Mouse (Mus musculus) liver, adult (tissue): ENCODE results near the gene Dab1.

ENCODE experiments used
- GATA4 ChIP-seq: IDR thresholded peaks from 2 replicates; pipeline ENCODE4 v1.6.1; 2014; ENCODE audit warnings: mild to moderate bottlenecking, low read length; ENCODE audit not compliant: insufficient replicate concordance

Dab1 gene

DNA sequence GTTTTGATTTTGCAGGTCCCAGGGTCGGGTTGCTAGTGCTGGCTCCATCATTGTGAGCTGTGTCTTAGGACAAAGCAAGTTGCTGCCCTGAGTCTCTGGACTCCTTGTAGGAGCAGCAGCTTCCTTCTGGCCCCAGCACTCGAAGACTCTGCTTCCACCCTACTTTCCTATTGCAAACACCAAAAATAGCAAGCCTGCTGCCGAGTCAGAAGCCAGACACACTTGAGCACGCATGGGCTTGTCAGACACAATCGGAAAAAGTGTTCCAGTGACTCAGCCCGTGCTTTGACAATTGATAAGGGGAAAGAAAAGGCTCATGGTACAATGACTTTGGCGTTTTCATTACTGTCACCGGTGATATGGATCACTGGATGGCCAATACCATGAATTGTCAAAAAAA lies 1110.0 kb downstream of the Dab1 start:
- TF ChIP-seq GATA4, result no peak

DNA sequence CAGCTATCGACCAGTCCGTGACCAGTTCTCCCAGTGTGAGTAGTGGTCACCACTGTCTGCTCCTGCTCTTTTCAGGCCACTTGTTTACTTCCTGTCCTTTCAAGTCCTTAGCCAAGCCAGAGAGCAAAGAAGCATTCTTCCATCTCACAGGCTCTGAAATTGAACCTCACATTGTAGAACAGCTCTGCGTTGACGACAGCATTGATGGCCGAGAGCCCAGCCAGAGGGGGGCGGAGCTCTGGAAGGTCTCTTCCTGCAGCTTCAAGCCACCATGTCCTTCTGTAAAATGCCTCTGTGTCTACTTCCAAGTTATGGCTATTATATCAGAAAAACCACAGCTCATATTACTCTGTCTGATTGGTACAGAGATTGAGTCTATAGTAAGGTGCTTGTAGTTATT lies 1127.3 kb downstream of the Dab1 start:
- no peak for TF ChIP-seq GATA4

GRCm38 (mm10) chr4:104754090-104754489 lies 1134.9 kb downstream of the Dab1 start:
- no peak for TF ChIP-seq GATA4

DNA sequence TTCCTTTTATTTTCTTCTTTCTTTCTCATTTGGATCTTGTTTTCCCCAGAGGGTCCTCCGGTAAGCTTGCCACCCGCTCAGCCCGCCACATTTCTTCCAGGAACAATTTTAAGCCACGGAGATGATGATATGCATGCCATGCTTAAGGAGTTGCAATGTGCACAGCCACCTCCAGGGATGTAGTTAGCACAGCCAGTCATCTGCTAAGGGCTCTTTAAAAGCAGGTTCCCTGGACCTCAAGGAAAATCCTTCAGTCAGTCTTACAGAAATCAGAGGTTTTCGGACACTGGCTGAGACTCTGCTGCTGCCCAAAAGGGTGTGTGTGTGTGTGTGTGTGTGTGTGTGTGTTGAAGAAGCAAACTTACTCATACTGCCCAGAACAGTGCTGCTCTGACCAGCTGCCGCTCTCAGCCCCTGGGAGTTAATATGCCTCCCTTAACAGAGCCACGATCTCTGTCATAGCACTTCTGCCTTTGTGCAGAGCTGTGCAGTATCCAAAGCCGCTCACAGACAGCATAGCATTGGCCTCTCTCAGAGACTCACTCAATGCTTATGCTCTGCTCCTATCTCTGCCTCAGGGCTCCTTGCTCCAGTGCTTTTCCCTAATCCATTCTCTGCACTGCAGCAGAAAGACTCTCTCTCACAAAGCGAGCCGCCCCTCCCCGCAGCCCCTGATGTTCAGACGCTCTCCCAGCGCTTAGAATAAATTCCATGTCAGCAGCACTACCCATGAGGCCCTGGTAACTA lies 1141.9 kb downstream of the Dab1 start:
- no peak for TF ChIP-seq GATA4

DNA sequence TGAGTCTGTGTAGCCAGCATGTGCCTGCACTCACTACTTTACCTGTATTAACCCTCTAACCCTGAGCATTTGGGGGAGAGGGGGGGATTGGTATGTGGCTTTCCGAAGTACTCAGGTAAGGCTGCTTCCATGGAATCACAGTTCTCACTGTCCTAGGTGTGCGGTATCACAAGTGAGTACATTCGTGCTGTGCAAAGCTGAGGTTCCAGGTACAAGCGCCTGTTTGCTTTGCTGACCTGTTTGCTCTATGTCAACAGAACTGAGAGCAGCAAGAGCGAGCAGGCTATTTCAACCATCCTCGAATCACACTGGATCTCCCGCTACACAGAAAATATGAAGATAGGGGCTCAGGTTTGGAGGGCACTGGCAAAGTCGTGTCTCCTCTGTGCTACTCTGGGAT lies 1146.9 kb downstream of the Dab1 start, which contains the start of gene C8b:
TSS of gene C8b (plus strand) at position 253 of the 400 bp plus-strand sequence.
- TF ChIP-seq GATA4, result no peak

- TF ChIP-seq GATA4, result no peak
Measured at GRCm38 (mm10) chr4:104768190-104768589, 1149.0 kb downstream of the Dab1 start.

GRCm38 (mm10) chr4:104769602-104770001 lies 1150.4 kb downstream of the Dab1 start:
- no peak for TF ChIP-seq GATA4

DNA sequence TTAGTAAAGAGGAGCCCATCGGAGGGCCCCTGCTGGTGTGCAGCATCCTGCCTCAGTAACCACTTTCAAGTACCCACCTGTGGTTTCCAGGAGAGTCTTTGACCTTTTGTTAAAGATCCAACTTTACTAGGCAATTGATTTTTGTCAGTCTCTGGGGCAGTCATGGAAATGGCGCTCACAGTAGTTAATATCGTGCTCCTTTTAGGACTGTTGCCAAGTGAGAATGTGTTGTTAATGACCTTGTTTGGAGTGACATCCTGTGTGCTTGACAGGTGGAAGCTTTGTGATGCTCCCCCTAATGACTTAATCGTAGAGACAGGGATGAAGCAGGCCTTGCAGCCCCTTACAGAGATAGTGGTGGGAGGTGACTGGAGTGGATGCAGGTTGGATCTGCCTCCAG lies 1151.2 kb downstream of the Dab1 start:
- TF ChIP-seq GATA4, result no peak

- no peak for TF ChIP-seq GATA4
Measured at GRCm38 (mm10) chr4:104775601-104776000, 1156.4 kb downstream of the Dab1 start.

- TF ChIP-seq GATA4, result no peak; the same call in 1 of the 2 replicates
Measured at GRCm38 (mm10) chr4:104779460-104779859, 1160.3 kb downstream of the Dab1 start.

- TF ChIP-seq GATA4, result no peak
Measured at GRCm38 (mm10) chr4:104781441-104781840, 1162.3 kb downstream of the Dab1 start.

DNA sequence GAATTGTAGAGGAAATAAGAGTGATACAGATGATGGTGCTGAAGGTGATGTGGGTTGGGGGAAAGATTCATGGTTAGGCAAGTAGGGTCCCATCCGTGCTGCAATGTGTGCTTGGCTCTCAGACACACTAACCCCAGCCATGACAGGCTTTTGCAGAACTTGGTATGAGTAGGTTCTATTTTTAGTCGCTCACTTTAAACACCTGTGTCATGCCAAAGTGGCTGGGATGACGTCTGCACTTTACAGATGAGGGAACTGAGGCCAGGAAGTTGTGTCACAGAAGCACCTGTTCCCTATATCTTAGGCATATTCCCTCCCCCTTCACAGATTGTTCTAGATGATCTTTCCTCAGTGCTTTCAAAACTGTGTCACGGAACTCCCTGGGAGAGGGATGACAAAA lies 1163.2 kb downstream of the Dab1 start:
- TF ChIP-seq GATA4, result no peak

- TF ChIP-seq GATA4, result no peak
Measured at GRCm38 (mm10) chr4:104792111-104792510, 1173.0 kb downstream of the Dab1 start.
